Mouse (Mus musculus) ES-Bruce4 (cell line): ENCODE results near the gene Xirp1. TPM values are rescaled to one million over a fixed set of nuclear protein-coding genes. Genes with fewer than 3 reads are reported as not detected.
A peak's percentile ranks its signal among the peaks of the same experiment; 100 is the strongest.

ENCODE experiments used
- H3K27ac ChIP-seq: 2 replicates; pipeline ENCODE4 v1.5.1; 2012; ENCODE audit warnings: low read length, inconsistent platforms; ENCODE audit not compliant: insufficient read depth
- H3K27me3 ChIP-seq: 2 replicates; pipeline ENCODE4 v1.6.1; 2012; ENCODE audit warnings: mild to moderate bottlenecking, low read length, inconsistent platforms; ENCODE audit not compliant: control insufficient read depth, poor library complexity, insufficient read depth, severe bottlenecking
- H3K36me3 ChIP-seq: 2 replicates; pipeline ENCODE4 v1.6.1; 2012; ENCODE audit warnings: inconsistent platforms, mild to moderate bottlenecking, low read length, moderate library complexity; ENCODE audit not compliant: control insufficient read depth, poor library complexity, insufficient read depth, severe bottlenecking
- H3K4me1 ChIP-seq: one replicate; pipeline ENCODE4 v1.8.1; 2011; ENCODE audit warnings: low read length; ENCODE audit not compliant: control insufficient read depth, insufficient read depth
- H3K4me3 ChIP-seq: 2 replicates; pipeline ENCODE4 v1.5.1; 2011; ENCODE audit warnings: low read depth, mild to moderate bottlenecking, low read length
- H3K9ac ChIP-seq: 2 replicates; pipeline ENCODE4 v1.6.1; 2012; ENCODE audit warnings: low read depth, mild to moderate bottlenecking, inconsistent platforms; ENCODE audit not compliant: poor library complexity, severe bottlenecking
- H3K9me3 ChIP-seq: replicated peaks from 2 replicates; pipeline ENCODE4 v1.6.1; 2012; ENCODE audit warnings: mild to moderate bottlenecking, low read length, inconsistent platforms; ENCODE audit not compliant: control insufficient read depth, poor library complexity, insufficient read depth, severe bottlenecking
- CTCF ChIP-seq: IDR thresholded peaks from one replicate; pipeline ENCODE4 v1.8.1; 2011; ENCODE audit warnings: low read depth, low read length
- EP300 ChIP-seq: IDR thresholded peaks from 2 replicates; pipeline ENCODE4 v1.6.1; 2011; ENCODE audit warnings: low read depth, low read length; ENCODE audit not compliant: insufficient read depth
- POLR2A ChIP-seq: IDR thresholded peaks from one replicate; pipeline ENCODE4 v1.8.1; 2011; ENCODE audit warnings: low read length; ENCODE audit not compliant: insufficient read depth
- polyA plus RNA-seq: library from polyadenylated mRNA; stranded (reverse); fragments of >200 nt; gene quantifications from 2 replicates; pipeline ENCODE4 v1.2.4, GENCODE M21; 2011; ENCODE audit warnings: low read depth; ENCODE audit not compliant: missing spikeins, insufficient read depth, insufficient read length

Gene Xirp1
- polyA plus RNA-seq, 1 experiment = not detected

DNA sequence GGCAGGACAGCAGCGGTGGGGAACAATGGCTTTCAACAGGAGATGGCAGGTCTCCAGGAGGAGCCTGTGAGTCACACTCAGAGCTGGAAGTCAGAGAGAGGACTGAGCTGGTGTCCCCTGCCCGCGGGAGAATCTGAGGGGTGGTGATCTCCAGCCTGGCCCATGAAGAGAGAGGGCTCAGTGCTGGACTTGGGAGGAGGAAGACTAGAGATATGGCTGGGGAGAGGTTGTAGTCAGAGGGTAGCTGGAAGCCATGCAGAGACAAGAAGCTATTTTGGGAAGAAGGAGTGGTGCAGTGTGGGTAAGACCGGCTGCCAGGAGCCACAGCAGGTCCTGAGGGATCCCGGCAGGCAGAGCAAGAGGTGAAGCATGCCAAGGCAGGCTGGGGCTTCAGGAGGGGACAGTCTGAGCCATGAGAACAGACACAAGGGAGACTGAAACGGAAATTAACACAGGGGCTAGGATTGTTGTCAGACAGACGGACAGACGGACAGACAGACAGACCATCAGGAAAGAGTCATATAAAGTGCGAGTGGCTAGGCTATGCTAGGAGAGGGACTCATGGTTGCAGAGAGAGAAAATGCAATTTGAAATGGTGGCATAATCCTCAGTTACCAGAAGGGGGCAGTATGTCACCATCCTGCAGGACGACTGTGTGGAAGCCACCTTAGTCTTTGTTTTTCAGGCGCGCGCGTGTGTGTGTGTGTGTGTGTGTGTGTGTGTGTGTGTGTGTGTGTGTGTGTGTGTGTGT lies 4.2 kb upstream of the Xirp1 start:
- TF ChIP-seq CTCF (peak; percentile 63), EP300 (no peak), POLR2A (no peak)
- H3K36me3 ChIP-seq = no peaks in the 10 kb centered on the region
- H3K4me1 ChIP-seq = no peaks in the 10 kb centered on the region
- H3K27me3 ChIP-seq = no peaks in the 10 kb centered on the region
- H3K27ac ChIP-seq = no peak overlapping the region
- no peaks in the 10 kb centered on the region for H3K9me3 ChIP-seq
- H3K9ac ChIP-seq = no peak overlapping the region
- H3K4me3 ChIP-seq = no peak overlapping the region

DNA sequence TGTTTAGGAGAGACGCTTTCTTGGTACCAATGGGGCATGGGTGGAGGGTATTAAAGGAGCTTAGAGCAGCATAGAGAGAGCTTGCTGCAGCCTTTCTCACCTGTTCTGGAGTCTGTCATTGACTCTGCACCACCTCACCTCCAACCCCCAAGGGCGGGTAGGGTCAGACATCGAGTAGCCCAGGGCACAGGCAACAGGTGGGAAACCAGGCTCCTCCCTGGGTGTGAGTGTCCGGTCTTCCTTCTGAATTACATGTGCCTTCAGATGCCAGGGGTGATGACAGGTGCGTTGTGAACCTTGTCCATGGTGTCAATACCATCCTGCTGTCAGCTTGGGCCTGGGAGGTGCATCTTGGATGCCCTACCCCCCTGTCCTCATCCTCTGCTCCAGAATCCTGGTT lies 1.2 kb upstream of the Xirp1 start:
- Histone ChIP-seq H3K36me3 (no peaks in the 10 kb centered on the region), H3K27ac (no peak overlapping the region)

DNA sequence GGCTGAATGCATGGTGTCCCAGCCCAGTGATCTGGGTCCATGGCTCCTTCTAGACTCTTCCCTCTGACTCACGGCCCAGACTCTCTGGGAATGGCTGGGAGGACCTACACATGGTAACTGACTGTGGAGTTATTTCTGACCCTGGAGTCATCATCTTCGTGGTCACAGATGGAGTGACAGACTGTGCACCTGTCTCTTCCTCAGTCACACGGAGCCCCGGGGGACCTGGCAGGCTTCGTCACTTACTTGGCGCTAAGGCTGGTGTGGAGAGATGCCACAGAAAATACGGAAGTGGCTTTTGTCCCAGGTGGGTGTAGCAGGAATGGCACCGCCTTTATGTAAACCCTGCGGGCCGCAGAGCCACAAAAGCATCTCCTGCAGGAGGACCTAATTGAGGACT lies 773 bp upstream of the Xirp1 start:
- TF ChIP-seq EP300 = no peak
- no peak for TF ChIP-seq POLR2A
- no peak for TF ChIP-seq CTCF
- Histone ChIP-seq H3K4me3 (no peak overlapping the region), H3K27me3 (no peaks in the 10 kb centered on the region), H3K27ac (no peak overlapping the region), H3K4me1 (no peaks in the 10 kb centered on the region), H3K9me3 (no peaks in the 10 kb centered on the region), H3K36me3 (no peaks in the 10 kb centered on the region), H3K9ac (no peak overlapping the region)

More for the DNA sequence above, 1.2 kb upstream of the Xirp1 start:
- Histone ChIP-seq H3K27me3 (no peaks in the 10 kb centered on the region), H3K4me3 (no peak overlapping the region), H3K4me1 (no peaks in the 10 kb centered on the region), H3K9ac (no peak overlapping the region), H3K9me3 (no peaks in the 10 kb centered on the region)
- TF ChIP-seq EP300 (no peak), POLR2A (no peak), CTCF (no peak)

DNA sequence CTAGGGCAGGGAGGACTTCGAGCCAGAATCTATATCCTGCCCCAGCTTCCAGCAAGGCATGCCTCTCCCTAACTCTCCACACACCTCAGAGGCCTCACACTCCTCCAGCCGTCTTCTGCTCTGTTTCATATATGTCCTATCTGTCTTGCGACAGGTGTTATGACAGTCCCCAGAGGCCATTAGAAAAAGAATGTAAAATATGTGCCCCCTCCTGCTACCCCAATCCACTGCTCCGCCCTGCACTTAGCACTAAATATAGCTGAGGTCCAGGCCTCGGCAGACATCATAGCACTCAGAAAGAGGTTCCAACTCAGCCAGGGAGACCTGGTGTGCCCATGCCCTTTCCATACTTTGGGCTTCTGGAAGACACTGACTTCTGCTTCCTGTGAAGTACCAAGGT lies 2.2 kb downstream of the Xirp1 start:
- TF ChIP-seq POLR2A = no peak
- Histone ChIP-seq H3K27me3 (no peaks in the 10 kb centered on the region), H3K4me3 (no peak overlapping the region), H3K27ac (no peak overlapping the region), H3K9ac (no peak overlapping the region), H3K4me1 (no peaks in the 10 kb centered on the region), H3K9me3 (no peaks in the 10 kb centered on the region), H3K36me3 (no peaks in the 10 kb centered on the region)

DNA sequence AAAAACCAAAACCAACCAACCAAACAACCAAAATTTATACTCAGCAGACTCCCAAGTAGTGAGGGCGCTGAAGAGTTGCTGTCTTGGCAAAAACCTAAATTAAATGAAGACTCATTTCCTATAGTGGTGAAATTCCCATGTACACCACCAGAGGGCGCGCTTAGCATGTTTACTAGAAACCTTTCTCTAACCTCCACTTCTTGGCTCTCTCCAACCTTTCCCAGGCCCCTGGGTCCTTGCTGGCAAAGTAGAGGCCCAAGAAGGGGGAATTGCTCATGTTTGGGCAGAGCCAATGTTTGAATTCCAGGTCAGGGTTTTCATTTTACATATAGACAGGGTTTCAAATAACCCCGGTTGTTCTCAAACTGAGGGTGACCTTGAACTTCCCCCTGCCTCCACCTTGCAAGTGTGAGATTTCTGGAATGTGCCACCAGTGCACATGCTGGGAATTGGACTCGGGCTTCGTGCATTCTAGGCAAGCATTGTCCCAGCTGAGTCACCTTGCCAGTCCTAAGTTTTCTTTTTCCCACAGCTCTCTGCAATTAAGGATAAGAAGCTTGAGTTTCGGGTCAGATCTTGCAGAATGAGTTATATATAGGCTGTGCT lies 3.0 kb downstream of the Xirp1 start:
- Histone ChIP-seq H3K9ac (no peak overlapping the region), H3K27ac (no peak overlapping the region), H3K4me1 (no peaks in the 10 kb centered on the region), H3K27me3 (no peaks in the 10 kb centered on the region), H3K4me3 (no peak overlapping the region), H3K9me3 (no peaks in the 10 kb centered on the region), H3K36me3 (no peaks in the 10 kb centered on the region)
- TF ChIP-seq EP300 (no peak), CTCF (peak; percentile 13)

GRCm38 (mm10) chr9:120016956-120017355 lies 6.4 kb downstream of the Xirp1 start:
- Histone ChIP-seq H3K9me3 (no peaks in the 10 kb centered on the region), H3K9ac (no peak overlapping the region), H3K27me3 (no peaks in the 10 kb centered on the region), H3K36me3 (no peaks in the 10 kb centered on the region), H3K4me3 (no peak overlapping the region), H3K27ac (no peak overlapping the region), H3K4me1 (peaks cover 2% of the 10 kb centered on the region)
- TF ChIP-seq EP300 (no peak), POLR2A (no peak)
